Mouse (Mus musculus): ENCODE measurements around the gene Fdxacb1. TPM values are rescaled to one million over a fixed set of nuclear protein-coding genes. Genes with fewer than 3 reads are reported as not detected.
A peak's percentile ranks its signal among the peaks of the same experiment; 100 is the strongest.

The Fdxacb1 gene
- polyA plus RNA-seq, 1 experiment from 2014 or later: 9.3 TPM

GRCm38 (mm10) chr9:50752054-50752602 is 15.9 kb upstream of the Fdxacb1 start, which contains the start of gene Hspb2:
Gene Hspb2 (minus strand): TSS chr9:50752354.
- H3K9me3 ChIP-seq: no peaks in the 10 kb centered on the region
- 0 out of 2 replicates have a peak within 1 kb of the TSS, but pooled peaks have one; percentile 10 for H3K4me2 ChIP-seq
- 46% methylated on average over 14 of the region's 14 CpGs for WGBS
- peak; percentile 83 for ATAC-seq (ENCODE audit: insufficient number of reproducible peaks, low FRiP score, low TSS enrichment, low read depth)
- peak within 1 kb of the TSS; percentile 71 for H3K27ac ChIP-seq
- peak within 1 kb of the TSS; percentile 23 for H3K4me3 ChIP-seq
- peaks cover 23% of the 10 kb centered on the region for H3K4me1 ChIP-seq
- H3K36me3 ChIP-seq: no peaks in the 10 kb centered on the region
- no peak within 1 kb of the TSS for H3K9ac ChIP-seq
- H3K27me3 ChIP-seq: no peaks in the 10 kb centered on the region

GRCm38 (mm10) chr9:50752784-50753615 is 15.0 kb upstream of the Fdxacb1 start:
- no peaks in the 10 kb centered on the region for H3K27me3 ChIP-seq
- H3K36me3 ChIP-seq: no peaks in the 10 kb centered on the region
- H3K9ac ChIP-seq: no peak overlapping the region
- peaks cover 23% of the 10 kb centered on the region for H3K4me1 ChIP-seq
- peak; percentile 74; the same call in 1 of the 2 replicates for ATAC-seq (ENCODE audit: insufficient number of reproducible peaks, low FRiP score, low TSS enrichment, low read depth)
- 0 out of 2 replicates have a peak overlapping the region, but pooled peaks have one; percentile 0 for H3K4me2 ChIP-seq
- peak overlapping the region; percentile 23 for H3K4me3 ChIP-seq
- 60% methylated on average over 17 of the region's 17 CpGs for WGBS
- H3K27ac ChIP-seq: peak overlapping the region; percentile 71; the same call in 1 of the 2 replicates
- H3K9me3 ChIP-seq: no peaks in the 10 kb centered on the region

GRCm38 (mm10) chr9:50753947-50754346 is 14.1 kb upstream of the Fdxacb1 start:
- peak overlapping the region; percentile 71; the same call in 1 of the 2 replicates for H3K27ac ChIP-seq
- no peaks in the 10 kb centered on the region for H3K36me3 ChIP-seq
- H3K9me3 ChIP-seq: no peaks in the 10 kb centered on the region
- no peak overlapping the region for H3K9ac ChIP-seq
- no peaks in the 10 kb centered on the region for H3K27me3 ChIP-seq
- WGBS: 66% methylated on average over 7 of the region's 7 CpGs
- peaks cover 23% of the 10 kb centered on the region for H3K4me1 ChIP-seq
- ATAC-seq (ENCODE audit: insufficient number of reproducible peaks, low FRiP score, low TSS enrichment, low read depth): no peak
- H3K4me3 ChIP-seq: peak overlapping the region; percentile 23
- no peak overlapping the region for H3K4me2 ChIP-seq

- Histone ChIP-seq H3K4me3 (no peak overlapping the region), H3K27me3 (no peaks in the 10 kb centered on the region), H3K36me3 (no peaks in the 10 kb centered on the region), H3K9ac (no peak overlapping the region), H3K4me2 (no peak overlapping the region), H3K27ac (no peak overlapping the region), H3K4me1 (peaks cover 16% of the 10 kb centered on the region), H3K9me3 (no peaks in the 10 kb centered on the region)
- WGBS: 42% methylated on average over 5 of the region's 5 CpGs
- ATAC-seq (ENCODE audit: insufficient number of reproducible peaks, low FRiP score, low TSS enrichment, low read depth): no peak
These were observed 11.3 kb upstream of the Fdxacb1 start for GRCm38 (mm10) chr9:50756711-50757110.

GRCm38 (mm10) chr9:50761520-50762243 is 6.4 kb upstream of the Fdxacb1 start:
- no peak overlapping the region for H3K27ac ChIP-seq
- no peak for ATAC-seq (ENCODE audit: insufficient number of reproducible peaks, low FRiP score, low TSS enrichment, low read depth)
- no peaks in the 10 kb centered on the region for H3K36me3 ChIP-seq
- H3K4me2 ChIP-seq: no peak overlapping the region
- no peaks in the 10 kb centered on the region for H3K4me1 ChIP-seq
- no peaks in the 10 kb centered on the region for H3K9me3 ChIP-seq
- no peaks in the 10 kb centered on the region for H3K27me3 ChIP-seq
- H3K4me3 ChIP-seq: no peak overlapping the region
- H3K9ac ChIP-seq: no peak overlapping the region
- 65% methylated on average over 6 of the region's 6 CpGs for WGBS

GRCm38 (mm10) chr9:50763331-50763730 is 4.7 kb upstream of the Fdxacb1 start:
- H3K4me2 ChIP-seq: no peak overlapping the region
- H3K9ac ChIP-seq: no peak overlapping the region
- H3K36me3 ChIP-seq: no peaks in the 10 kb centered on the region
- no peak overlapping the region for H3K27ac ChIP-seq
- ATAC-seq (ENCODE audit: insufficient number of reproducible peaks, low FRiP score, low TSS enrichment, low read depth): no peak
- WGBS: 60% methylated on average over 1 of the region's 1 CpGs
- no peaks in the 10 kb centered on the region for H3K9me3 ChIP-seq
- no peak overlapping the region for H3K4me3 ChIP-seq
- H3K27me3 ChIP-seq: no peaks in the 10 kb centered on the region
- H3K4me1 ChIP-seq: peaks cover 4% of the 10 kb centered on the region

GRCm38 (mm10) chr9:50767531-50768106 is 417 bp upstream of the Fdxacb1 start:
- no peaks in the 10 kb centered on the region for H3K9me3 ChIP-seq
- peak overlapping the region; percentile 95 for H3K27ac ChIP-seq
- H3K4me3 ChIP-seq: peak overlapping the region; percentile 71
- peaks cover 12% of the 10 kb centered on the region for H3K4me1 ChIP-seq
- H3K36me3 ChIP-seq: peaks cover 9% of the 10 kb centered on the region; the same call in 1 of the 2 replicates
- peak overlapping the region; percentile 76 for H3K4me2 ChIP-seq
- H3K9ac ChIP-seq: peak overlapping the region; percentile 70
- no peaks in the 10 kb centered on the region for H3K27me3 ChIP-seq
- ATAC-seq (ENCODE audit: insufficient number of reproducible peaks, low FRiP score, low TSS enrichment, low read depth): no peak
- WGBS: 5% methylated on average over 17 of the region's 17 CpGs

- Histone ChIP-seq H3K9ac (no peak overlapping the region), H3K4me2 (no peak overlapping the region), H3K27ac (no peak overlapping the region), H3K9me3 (no peaks in the 10 kb centered on the region), H3K4me1 (peaks cover 12% of the 10 kb centered on the region), H3K27me3 (no peaks in the 10 kb centered on the region), H3K4me3 (no peak overlapping the region), H3K36me3 (peaks cover 9% of the 10 kb centered on the region; the same call in 1 of the 2 replicates)
- no peak for ATAC-seq (ENCODE audit: insufficient number of reproducible peaks, low FRiP score, low TSS enrichment, low read depth)
- 82% methylated on average over 2 of the region's 2 CpGs for WGBS
These were observed 2.0 kb downstream of the Fdxacb1 start for GRCm38 (mm10) chr9:50770011-50770410.

GRCm38 (mm10) chr9:50774026-50774462 is 6.0 kb downstream of the Fdxacb1 start:
- 59% methylated on average over 4 of the region's 4 CpGs for WGBS
- Histone ChIP-seq H3K4me3 (0 out of 2 replicates have a peak overlapping the region, but pooled peaks have one; percentile 91), H3K27me3 (no peaks in the 10 kb centered on the region)

GRCm38 (mm10) chr9:50774991-50775612 is 7.1 kb downstream of the Fdxacb1 start, which contains the start of the genes Alg9 and 1110032A03Rik:
Gene Alg9 (plus strand): TSS chr9:50775019.
Gene 1110032A03Rik (minus strand): TSS chr9:50775520.
- peak within 1 kb of the TSS; percentile 91 for H3K4me3 ChIP-seq
- H3K9me3 ChIP-seq: no peaks in the 10 kb centered on the region
- peak within 1 kb of the TSS; percentile 94 for H3K9ac ChIP-seq
- no peaks in the 10 kb centered on the region for H3K27me3 ChIP-seq
- WGBS: under 1% methylated on average over 51 of the region's 51 CpGs
- H3K4me2 ChIP-seq: peak within 1 kb of the TSS; percentile 76
- peak; percentile 72 for ATAC-seq (ENCODE audit: insufficient number of reproducible peaks, low FRiP score, low TSS enrichment, low read depth)
- H3K36me3 ChIP-seq: peaks cover 24% of the 10 kb centered on the region
- peaks cover 7% of the 10 kb centered on the region for H3K4me1 ChIP-seq
- peak within 1 kb of the TSS; percentile 90 for H3K27ac ChIP-seq

More at GRCm38 (mm10) chr9:50774026-50774462, 6.0 kb downstream of the Fdxacb1 start:
- Histone ChIP-seq H3K4me1 (peaks cover 12% of the 10 kb centered on the region), H3K27ac (no peak overlapping the region), H3K9ac (no peak overlapping the region), H3K36me3 (peaks cover 14% of the 10 kb centered on the region; the same call in 1 of the 2 replicates), H3K9me3 (no peaks in the 10 kb centered on the region), H3K4me2 (peak overlapping the region; percentile 76)
- no peak for ATAC-seq (ENCODE audit: insufficient number of reproducible peaks, low FRiP score, low TSS enrichment, low read depth)

GRCm38 (mm10) chr9:50775662-50776126 is 7.7 kb downstream of the Fdxacb1 start:
- Histone ChIP-seq H3K9me3 (no peaks in the 10 kb centered on the region), H3K4me1 (peaks cover 7% of the 10 kb centered on the region), H3K9ac (peak overlapping the region; percentile 94), H3K27me3 (no peaks in the 10 kb centered on the region), H3K27ac (peak overlapping the region; percentile 90), H3K36me3 (peaks cover 28% of the 10 kb centered on the region), H3K4me3 (peak overlapping the region; percentile 91), H3K4me2 (peak overlapping the region; percentile 76)
- WGBS: under 1% methylated on average over 30 of the region's 30 CpGs
- no peak for ATAC-seq (ENCODE audit: insufficient number of reproducible peaks, low FRiP score, low TSS enrichment, low read depth)
